Mouse (Mus musculus) kidney, embryonic 14.5 days (tissue): ENCODE measurements around the gene Olfr618. TPM values are rescaled to one million over a fixed set of nuclear protein-coding genes. Genes with fewer than 3 reads are reported as not detected.
"Not testable (repeated sequence)": the region's sequence is repeated elsewhere in the genome, so short reads cannot be mapped to it uniquely, and the experiment has no call there.

ENCODE experiments used
- ATAC-seq: fragments of 200-750 bp; cut with Nextera tagmentation; 2 replicates; pipeline ENCODE4 v1.8.0; 2017; ENCODE audit warnings: moderate number of reproducible peaks, mild to moderate bottlenecking, moderate TSS enrichment, moderate library complexity; ENCODE audit not compliant: low FRiP score, low TSS enrichment
- H3K27ac ChIP-seq: fragments of 300-500 bp; sonication (generic); 2 replicates; pipeline ENCODE4 v1.5.1; 2014; ENCODE audit warnings: low read depth, mild to moderate bottlenecking, low read length, moderate library complexity, mixed read lengths
- H3K27me3 ChIP-seq: fragments of 300-500 bp; sonication (generic); 2 replicates; pipeline ENCODE4 v1.6.1; 2014; ENCODE audit warnings: mild to moderate bottlenecking, low read length; ENCODE audit not compliant: control insufficient read depth, insufficient read depth
- H3K36me3 ChIP-seq: fragments of 300-500 bp; sonication (generic); 2 replicates; pipeline ENCODE4 v1.6.1; 2014; ENCODE audit warnings: low read length, mixed read lengths; ENCODE audit not compliant: control insufficient read depth, insufficient read depth
- H3K4me1 ChIP-seq: fragments of 300-500 bp; sonication (generic); 2 replicates; pipeline ENCODE4 v1.6.1; 2014; ENCODE audit warnings: low read length, mixed read lengths; ENCODE audit not compliant: control insufficient read depth, insufficient read depth
- H3K4me2 ChIP-seq: fragments of 300-500 bp; sonication (generic); replicated peaks from 2 replicates; pipeline ENCODE4 v1.6.1; 2014; ENCODE audit warnings: low read depth, mild to moderate bottlenecking, low read length
- H3K4me3 ChIP-seq: fragments of 300-500 bp; sonication (generic); 2 replicates; pipeline ENCODE4 v1.5.1; 2014; ENCODE audit warnings: mild to moderate bottlenecking, low read length
- H3K9ac ChIP-seq: fragments of 300-500 bp; sonication (generic); 2 replicates; pipeline ENCODE4 v1.6.1; 2014; ENCODE audit warnings: low read depth, mild to moderate bottlenecking, low read length, moderate library complexity
- H3K9me3 ChIP-seq: fragments of 300-500 bp; sonication (generic); 2 replicates; pipeline ENCODE4 v1.6.1; 2016; ENCODE audit warnings: low read length; ENCODE audit not compliant: control insufficient read depth
- WGBS: fragments of 180-500 bp; shearing (Covaris S2); extraction: QIAGEN DNeasy Blood & Tissue Kit; methylation state at CpG from one replicate; pipeline ENCODE4 v1.1.7; 2014; 5-methylcytosine and 5-hydroxymethylcytosine counted together
- polyA plus RNA-seq: library from polyadenylated mRNA; unstranded; fragments of >200 nt; fragmentation: Nextera tagmentation; extraction: Ambion mirVana; gene quantifications from 2 replicates; pipeline ENCODE4 v1.2.1, GENCODE M21; 2014

Olfr618 gene
- not detected in 2 replicates for polyA plus RNA-seq

- no peak within 1 kb of the TSS for H3K4me3 ChIP-seq
- WGBS: 62% methylated on average over 2 of the region's 2 CpGs
- no peak within 1 kb of the TSS for H3K9ac ChIP-seq
- H3K36me3 ChIP-seq: no peaks in the 10 kb centered on the region
- no peaks in the 10 kb centered on the region for H3K9me3 ChIP-seq
- ATAC-seq: no peak
- H3K4me1 ChIP-seq: no peaks in the 10 kb centered on the region
- no peak within 1 kb of the TSS for H3K4me2 ChIP-seq
- H3K27me3 ChIP-seq: no peaks in the 10 kb centered on the region
- H3K27ac ChIP-seq: no peak within 1 kb of the TSS
Observed at GRCm38 (mm10) chr7:103589803-103590202, at the start of gene Olfr618. Olfr618 (plus strand) TSS chr7:103590103.

- H3K9me3 ChIP-seq, H3K36me3 ChIP-seq, H3K4me2 ChIP-seq, H3K4me3 ChIP-seq, H3K9ac ChIP-seq, H3K27ac ChIP-seq, H3K4me1 ChIP-seq, ATAC-seq, H3K27me3 ChIP-seq: not testable (repeated sequence)
- 84% methylated on average over 2 of the region's 2 CpGs for WGBS
Observed at GRCm38 (mm10) chr7:103542617-103543016, 47.3 kb upstream of the Olfr618 start, which contains the start of gene Olfr612. Olfr612 (minus strand) TSS chr7:103542717.

GRCm38 (mm10) chr7:103547774-103548173 is 42.1 kb upstream of the Olfr618 start, which contains the start of gene Olfr613:
Olfr613 (plus strand) TSS chr7:103548074.
- no peak within 1 kb of the TSS for H3K9ac ChIP-seq
- no peaks in the 10 kb centered on the region for H3K9me3 ChIP-seq
- no peaks in the 10 kb centered on the region for H3K27me3 ChIP-seq
- no peaks in the 10 kb centered on the region for H3K36me3 ChIP-seq
- no peak within 1 kb of the TSS for H3K4me2 ChIP-seq
- WGBS: 80% methylated on average over 2 of the region's 2 CpGs
- H3K4me1 ChIP-seq: no peaks in the 10 kb centered on the region
- no peak within 1 kb of the TSS for H3K27ac ChIP-seq
- no peak for ATAC-seq
- no peak within 1 kb of the TSS for H3K4me3 ChIP-seq

- 80% methylated on average over 2 of the region's 2 CpGs for WGBS
- no peaks in the 10 kb centered on the region for H3K9me3 ChIP-seq
- no peak for ATAC-seq
Observed at GRCm38 (mm10) chr7:103555779-103556178, 34.1 kb upstream of the Olfr618 start, which contains the start of gene Olfr615. Olfr615 (plus strand) TSS chr7:103556079.

GRCm38 (mm10) chr7:103569043-103569442 is 20.9 kb upstream of the Olfr618 start, which contains the start of gene Olfr616:
Olfr616 (minus strand) TSS chr7:103569143.
- Histone ChIP-seq H3K27ac (no peak within 1 kb of the TSS), H3K27me3 (no peaks in the 10 kb centered on the region), H3K36me3 (no peaks in the 10 kb centered on the region), H3K9me3 (no peaks in the 10 kb centered on the region), H3K4me1 (no peaks in the 10 kb centered on the region), H3K4me3 (no peak within 1 kb of the TSS), H3K4me2 (no peak within 1 kb of the TSS), H3K9ac (no peak within 1 kb of the TSS)
- 90% methylated on average over 3 of the region's 3 CpGs for WGBS
- no peak for ATAC-seq

More at GRCm38 (mm10) chr7:103555779-103556178, 34.1 kb upstream of the Olfr618 start, which contains the start of gene Olfr615:
- Histone ChIP-seq H3K4me1 (no peaks in the 10 kb centered on the region), H3K27ac (no peak within 1 kb of the TSS), H3K9ac (no peak within 1 kb of the TSS), H3K4me2 (no peak within 1 kb of the TSS), H3K36me3 (no peaks in the 10 kb centered on the region), H3K4me3 (no peak within 1 kb of the TSS), H3K27me3 (no peaks in the 10 kb centered on the region)

- Histone ChIP-seq H3K27me3 (no peaks in the 10 kb centered on the region), H3K4me3 (no peak within 1 kb of the TSS), H3K9ac (no peak within 1 kb of the TSS), H3K4me2 (no peak within 1 kb of the TSS), H3K36me3 (no peaks in the 10 kb centered on the region), H3K4me1 (no peaks in the 10 kb centered on the region), H3K9me3 (no peaks in the 10 kb centered on the region), H3K27ac (no peak within 1 kb of the TSS)
- 94% methylated on average over 1 of the region's 1 CpGs for WGBS
- ATAC-seq: no peak
Observed at GRCm38 (mm10) chr7:103572761-103573160, 17.1 kb upstream of the Olfr618 start, which contains the start of gene Olfr617. Olfr617 (plus strand) TSS chr7:103573061.

- Histone ChIP-seq H3K36me3 (no peaks in the 10 kb centered on the region), H3K9me3 (no peaks in the 10 kb centered on the region), H3K4me3 (no peak within 1 kb of the TSS), H3K27ac (no peak within 1 kb of the TSS), H3K27me3 (no peaks in the 10 kb centered on the region), H3K9ac (no peak within 1 kb of the TSS), H3K4me1 (no peaks in the 10 kb centered on the region), H3K4me2 (no peak within 1 kb of the TSS)
- no peak for ATAC-seq
Observed at GRCm38 (mm10) chr7:103600275-103600674, 10.4 kb downstream of the Olfr618 start, which contains the start of gene Olfr619. Olfr619 (plus strand) TSS chr7:103600575.

- ATAC-seq: no peak
- no peak overlapping the region for H3K4me2 ChIP-seq
- no peak overlapping the region for H3K9ac ChIP-seq
- H3K36me3 ChIP-seq: no peaks in the 10 kb centered on the region
- H3K4me3 ChIP-seq: no peak overlapping the region
- no peak overlapping the region for H3K27ac ChIP-seq
- 92% methylated on average over 2 of the region's 2 CpGs for WGBS
- no peaks in the 10 kb centered on the region for H3K27me3 ChIP-seq
- H3K9me3 ChIP-seq: no peaks in the 10 kb centered on the region
- H3K4me1 ChIP-seq: no peaks in the 10 kb centered on the region
Observed at GRCm38 (mm10) chr7:103607425-103607824, 17.5 kb downstream of the Olfr618 start.

- Histone ChIP-seq H3K4me2 (no peak within 1 kb of the TSS), H3K9ac (no peak within 1 kb of the TSS), H3K27me3 (no peaks in the 10 kb centered on the region), H3K4me3 (no peak within 1 kb of the TSS), H3K36me3 (no peaks in the 10 kb centered on the region), H3K27ac (no peak within 1 kb of the TSS), H3K9me3 (no peaks in the 10 kb centered on the region), H3K4me1 (no peaks in the 10 kb centered on the region)
- WGBS: 82% methylated on average over 2 of the region's 2 CpGs
- ATAC-seq: no peak
Observed at GRCm38 (mm10) chr7:103612434-103612833, 22.5 kb downstream of the Olfr618 start, which contains the start of gene Olfr620. Olfr620 (minus strand) TSS chr7:103612534.
